Mouse (Mus musculus) adipocyte (in vitro differentiated cells): Measurements from ENCODE around the gene Pigx.

Source experiments
- DNase-seq: peaks from one replicate; pipeline ENCODE4 v3.0.0-alpha.2; 2016; ENCODE audit warnings: low spot score

Pigx gene

DNA sequence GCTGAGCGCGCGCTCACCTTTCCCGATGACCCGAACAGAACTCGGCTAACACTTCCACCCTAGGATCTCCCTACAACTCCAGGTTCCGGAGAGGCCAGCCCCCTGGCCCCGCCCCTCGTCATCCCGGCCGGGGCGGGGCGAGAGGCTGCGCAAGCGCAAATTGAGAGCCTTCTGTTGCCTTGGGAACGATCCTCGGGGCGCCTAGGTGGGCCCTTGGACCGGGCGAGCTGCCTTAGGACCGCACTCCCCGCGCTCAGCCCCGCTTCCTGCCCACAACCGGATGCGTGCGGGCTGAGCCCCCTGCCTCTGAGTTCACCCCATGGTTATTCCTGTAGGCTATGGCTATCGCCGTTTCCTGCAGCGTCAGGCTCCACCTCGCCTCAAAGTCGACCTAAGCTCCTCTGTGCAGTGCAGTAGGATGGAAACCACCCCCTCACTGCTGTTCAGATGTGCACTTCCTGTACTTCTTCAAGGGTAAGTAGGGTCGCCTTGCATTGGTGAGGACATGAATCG is at the start of gene Pigx, which contains the start of gene Cep19:
TSS of gene Pigx (minus strand) at position 103 of the 513 bp plus-strand sequence.
TSS of gene Cep19 (plus strand) at position 163 of the 513 bp plus-strand sequence.
- DNase-seq = peak; percentile 91

DNA sequence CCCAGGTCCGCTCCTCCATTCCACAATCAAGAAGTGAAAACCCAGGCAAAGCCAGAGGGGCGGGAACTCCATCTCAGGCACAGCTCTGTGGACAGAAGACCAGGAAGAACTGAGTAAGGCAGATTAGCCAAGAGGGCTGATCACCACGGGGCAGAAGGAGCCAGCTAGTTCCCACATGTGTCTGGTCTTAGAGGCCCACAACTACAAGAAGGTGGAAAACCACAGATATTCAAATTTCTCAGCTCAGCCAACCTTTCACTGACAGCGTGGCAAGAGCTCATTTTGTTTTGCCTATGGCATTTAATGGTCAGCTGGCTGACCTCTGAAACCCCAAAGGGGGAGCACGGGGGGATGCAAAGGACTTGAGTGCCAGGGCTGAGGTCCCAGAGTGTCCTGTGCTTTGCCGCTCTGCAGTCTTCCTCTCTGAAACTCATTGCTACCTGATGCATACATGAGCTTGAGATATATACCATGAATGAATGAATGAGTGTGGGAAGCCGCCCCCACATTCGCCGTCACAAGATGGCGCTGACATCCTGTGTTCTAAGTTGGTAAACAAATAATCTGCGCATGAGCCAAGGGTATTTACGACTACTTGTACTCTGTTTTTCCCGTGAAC is 48.2 kb upstream of the Pigx start:
- no peak for DNase-seq

DNA sequence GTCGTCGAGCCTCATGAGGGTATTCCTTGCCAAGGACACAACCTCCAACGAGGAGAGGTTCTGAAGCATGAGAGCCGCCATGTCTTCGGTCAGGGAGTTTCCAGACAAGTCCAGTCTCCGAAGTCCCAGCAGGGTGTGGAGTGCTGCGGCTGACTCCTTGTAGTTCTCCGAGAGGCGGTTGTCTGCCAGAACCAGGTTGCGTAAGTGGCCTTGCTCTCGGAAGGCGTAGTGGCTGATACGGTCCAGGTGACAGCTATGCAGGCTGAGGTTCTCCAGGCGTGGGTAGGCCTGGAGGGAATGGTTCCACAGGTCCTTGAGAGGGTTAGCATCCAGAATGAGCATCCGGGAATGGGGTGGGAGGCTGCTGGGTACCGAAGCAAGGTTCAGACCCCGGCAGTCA is 45.1 kb upstream of the Pigx start:
- no peak for DNase-seq

DNA sequence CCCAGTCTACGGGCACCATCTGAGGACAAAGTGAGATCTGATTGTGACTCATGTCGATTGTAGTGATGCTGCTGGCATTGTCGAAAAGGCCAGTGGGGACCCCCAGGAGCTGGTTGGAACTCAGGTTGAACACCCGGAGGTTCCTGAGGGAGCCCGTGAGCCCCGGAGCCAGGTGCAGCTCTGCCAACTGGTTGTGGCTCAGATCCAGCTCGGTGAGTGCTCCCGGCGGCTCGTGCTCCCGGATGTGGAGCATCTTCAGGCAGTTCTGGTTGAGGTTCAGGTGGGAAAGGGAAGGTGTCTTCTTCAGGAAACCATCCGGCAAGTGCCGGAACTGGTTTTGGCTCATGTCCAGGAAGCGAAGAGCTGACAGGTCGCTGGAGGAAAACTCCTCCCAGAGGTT is 44.2 kb upstream of the Pigx start:
- DNase-seq = no peak

DNA sequence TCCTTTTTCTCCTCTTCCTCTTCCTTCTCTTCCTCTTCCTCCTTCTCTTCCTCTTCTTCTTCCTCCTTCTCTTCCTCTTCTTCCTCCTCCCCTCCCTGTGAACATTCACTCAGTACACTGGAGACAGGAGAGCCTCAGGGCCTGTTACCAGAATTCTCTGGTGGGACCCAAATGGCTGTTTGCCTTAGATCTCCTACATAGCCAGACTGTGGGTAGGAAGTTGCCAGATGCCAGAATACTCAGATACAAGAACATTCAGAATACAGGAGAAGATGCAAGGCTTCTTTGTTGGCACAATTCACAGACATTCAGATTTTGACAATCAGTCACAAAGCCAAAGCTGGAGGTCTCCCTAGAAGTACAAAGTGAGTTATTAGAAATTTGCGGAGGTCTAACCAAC is 39.4 kb upstream of the Pigx start:
- DNase-seq = no peak

DNA sequence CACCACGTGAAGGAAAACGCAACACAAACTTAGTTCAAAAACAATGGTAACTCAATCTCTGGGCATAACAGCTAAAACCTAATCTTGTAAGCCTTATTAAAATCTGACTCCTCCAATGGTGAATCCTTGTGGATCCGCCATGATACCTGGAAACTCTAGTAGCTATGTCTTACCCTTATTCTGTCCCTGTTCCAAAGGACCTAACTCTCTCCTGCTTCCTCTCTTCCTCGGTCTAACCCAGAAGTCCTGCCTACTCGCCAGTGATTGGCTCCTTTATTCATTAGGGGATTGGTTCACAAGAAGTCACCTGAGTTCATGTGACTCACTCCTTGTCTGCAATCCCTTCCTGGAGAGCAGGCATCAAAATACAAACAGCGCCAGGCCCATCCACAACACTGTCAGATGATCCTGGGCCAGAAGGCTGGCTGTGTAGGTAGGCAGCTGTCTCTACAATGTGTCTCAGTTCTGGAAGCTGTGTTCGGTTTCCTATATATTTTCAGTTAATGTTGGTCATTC is 36.4 kb upstream of the Pigx start:
- DNase-seq = no peak

DNA sequence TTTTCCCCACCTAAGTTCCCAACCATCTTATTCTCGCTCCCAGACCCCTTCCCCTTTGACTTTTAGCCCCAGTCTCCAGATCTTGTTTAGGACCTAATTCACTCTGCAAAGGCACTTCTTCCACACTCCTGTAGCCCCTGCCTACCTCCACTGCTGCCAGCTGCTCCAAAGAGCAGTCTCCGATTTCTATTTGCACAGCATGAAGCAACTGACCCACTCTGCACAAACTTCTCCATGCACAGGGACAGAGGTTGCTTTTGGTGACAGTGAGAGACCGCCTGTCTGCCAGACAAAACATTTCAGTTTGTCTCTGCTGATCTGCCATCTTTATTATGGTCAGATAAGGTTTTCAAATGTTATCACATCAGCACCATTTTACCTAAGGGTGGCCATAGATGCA is 33.6 kb upstream of the Pigx start:
- no peak for DNase-seq

DNA sequence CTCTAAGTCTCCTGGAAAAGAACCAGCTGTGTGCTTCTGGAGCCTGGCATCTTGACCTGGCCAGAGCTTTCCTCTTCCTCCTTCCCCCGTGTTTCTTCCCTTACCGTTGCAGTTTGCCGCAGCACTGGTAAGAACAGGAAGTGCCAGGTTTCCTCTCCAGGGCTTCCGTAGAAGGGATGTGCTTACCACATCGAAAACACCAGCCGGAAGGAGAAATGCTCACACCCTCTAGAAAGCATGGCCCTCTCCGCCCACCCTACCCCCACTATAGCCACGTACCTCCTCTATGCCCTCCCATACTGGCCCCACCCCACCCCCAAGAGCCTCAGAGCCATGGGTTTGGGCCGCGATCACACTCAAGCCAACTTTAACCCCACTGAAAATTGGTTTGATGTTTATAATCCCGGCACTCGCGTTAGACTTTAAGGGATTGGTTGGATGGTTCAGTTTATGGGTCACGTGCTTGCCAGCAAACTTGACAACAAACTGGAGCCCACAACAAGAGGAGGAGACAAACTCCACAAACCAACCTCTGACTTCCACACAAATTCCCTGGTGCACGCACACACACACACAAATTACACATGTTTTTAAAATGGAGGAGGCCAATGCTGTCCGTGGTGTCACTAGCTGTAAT is 30.8 kb upstream of the Pigx start:
- no peak for DNase-seq

DNA sequence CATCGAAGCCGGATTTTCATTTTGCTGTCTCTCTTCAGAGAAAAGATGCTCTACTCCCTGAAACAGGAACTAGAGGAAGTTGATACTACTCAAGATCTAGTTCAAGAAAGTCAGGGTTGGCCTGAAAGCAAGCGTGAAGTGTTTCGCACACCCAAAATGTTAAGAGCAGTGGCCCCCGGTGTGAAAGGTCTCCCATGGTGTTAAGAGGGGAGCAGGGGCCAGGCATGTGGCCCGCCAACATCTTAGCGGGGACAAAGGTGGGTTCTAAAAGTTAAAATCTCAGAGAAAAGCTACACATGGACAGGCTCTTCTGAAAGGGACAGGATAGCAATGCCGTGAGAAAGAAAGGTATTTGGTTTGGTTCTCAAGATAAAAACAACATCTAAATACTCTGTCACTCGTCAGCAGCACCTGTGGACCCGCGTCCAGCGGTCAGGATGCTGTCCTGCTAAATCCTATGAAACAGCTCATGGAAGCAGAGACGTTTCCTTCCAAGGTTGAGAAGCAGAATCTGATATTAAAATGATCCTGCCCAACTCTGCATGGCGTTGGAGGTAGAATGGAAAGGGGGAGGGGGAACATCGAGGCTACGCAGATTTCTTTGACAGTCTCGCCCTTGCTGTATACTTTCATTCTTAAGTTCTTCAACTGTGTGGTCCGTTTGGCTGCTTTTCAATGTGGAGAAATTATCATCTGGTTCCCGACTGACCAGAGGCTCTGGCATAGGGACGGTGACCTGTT is 30.1 kb upstream of the Pigx start:
- DNase-seq = no peak

DNA sequence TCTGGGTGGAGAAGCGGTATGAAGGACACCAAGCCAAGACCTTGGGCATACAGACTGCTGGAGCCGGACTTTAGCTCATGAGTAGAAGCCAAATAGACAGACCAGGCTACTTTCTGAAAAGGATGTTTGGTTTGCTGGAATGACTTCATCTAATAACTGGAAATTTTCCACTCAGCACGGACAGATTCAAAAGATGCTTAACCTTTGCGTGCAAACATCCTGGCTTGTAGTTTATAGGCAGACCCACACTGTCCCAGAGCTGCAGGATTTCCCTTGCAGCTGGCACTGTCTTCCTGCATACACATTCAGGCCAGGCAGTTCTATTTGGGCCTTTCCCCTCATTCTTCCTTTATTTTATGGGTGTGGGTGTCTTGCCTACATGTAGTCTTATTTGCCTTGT is 27.5 kb upstream of the Pigx start:
- no peak for DNase-seq

DNA sequence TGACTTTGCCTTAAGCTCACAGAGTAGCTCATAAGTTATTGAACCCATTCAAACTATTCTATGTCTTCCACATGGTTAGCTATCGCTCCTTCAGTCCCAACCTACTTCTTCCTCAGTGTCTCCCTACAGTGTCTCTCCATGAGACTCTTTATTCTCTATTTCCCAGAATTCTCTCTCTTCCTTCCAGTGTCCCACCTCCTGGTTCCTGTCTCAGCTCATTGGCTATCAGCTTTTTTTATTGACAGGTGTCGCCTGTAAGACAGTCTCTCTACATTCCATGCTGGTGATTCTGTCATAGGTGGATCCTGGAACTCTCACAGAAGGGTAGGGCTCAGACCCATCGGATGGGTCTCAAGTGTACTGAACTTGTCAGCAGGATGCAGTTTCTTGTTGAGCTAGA is 25.8 kb upstream of the Pigx start:
- DNase-seq = no peak

DNA sequence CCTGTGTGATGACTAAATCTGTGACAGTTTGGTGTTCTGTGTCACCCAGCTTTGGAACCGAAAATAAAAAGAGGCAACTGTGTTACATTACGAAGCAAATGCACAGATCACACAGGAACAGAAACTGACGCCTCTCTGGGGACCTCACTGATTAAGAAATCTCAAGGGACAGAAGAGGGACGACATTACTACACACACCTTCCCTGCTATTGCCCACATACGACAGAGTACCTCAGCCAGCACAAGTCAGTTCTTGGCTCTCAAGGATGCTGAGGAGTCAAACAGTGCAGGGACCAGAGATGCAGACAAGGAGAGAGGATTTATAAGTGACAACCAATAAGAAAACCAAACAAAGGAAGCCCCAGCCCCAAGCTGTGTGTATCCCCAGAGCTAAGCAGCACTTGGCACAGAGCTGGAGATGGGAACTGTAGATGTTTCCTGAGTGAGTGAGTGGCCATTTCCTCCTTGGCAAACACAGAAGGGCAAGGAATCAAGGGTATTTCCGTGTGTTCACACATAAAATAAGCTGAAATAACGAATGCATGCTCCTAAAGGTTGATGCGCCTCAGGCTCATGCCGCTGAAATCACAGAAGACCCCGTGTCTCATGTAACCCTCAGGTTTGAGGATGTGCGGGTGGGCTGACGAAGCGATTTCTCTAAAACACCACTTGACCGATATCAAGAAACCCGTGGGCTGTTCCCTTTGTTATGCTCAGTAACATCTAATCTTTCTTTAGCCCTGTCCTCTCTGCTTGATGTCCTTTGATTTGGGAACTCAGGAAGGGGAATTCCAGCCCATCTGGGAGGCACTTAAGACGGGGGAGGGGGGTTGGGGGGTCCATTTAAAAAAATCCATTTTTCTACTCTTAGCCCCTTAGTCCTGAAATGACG is 25.1 kb upstream of the Pigx start:
- DNase-seq = no peak

DNA sequence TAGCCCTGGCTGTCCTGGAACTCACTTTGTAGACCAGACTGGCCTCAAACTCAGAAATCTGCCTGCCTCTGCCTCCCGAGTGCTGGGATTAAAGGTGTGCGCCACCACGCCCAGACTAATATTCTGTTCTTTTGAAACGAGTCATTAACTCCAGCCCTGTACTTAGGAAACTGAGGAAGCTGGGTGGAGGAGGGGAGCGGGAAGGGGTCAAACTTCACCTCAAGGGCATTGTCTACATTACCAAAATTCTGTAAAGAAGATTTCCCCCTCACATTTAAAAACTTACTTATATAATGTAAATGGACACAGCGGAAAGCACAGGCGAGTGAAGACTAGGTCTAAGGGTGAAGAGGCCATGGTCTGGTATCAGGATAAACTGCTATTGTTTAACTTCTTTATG is 24.5 kb upstream of the Pigx start:
- no peak for DNase-seq

DNA sequence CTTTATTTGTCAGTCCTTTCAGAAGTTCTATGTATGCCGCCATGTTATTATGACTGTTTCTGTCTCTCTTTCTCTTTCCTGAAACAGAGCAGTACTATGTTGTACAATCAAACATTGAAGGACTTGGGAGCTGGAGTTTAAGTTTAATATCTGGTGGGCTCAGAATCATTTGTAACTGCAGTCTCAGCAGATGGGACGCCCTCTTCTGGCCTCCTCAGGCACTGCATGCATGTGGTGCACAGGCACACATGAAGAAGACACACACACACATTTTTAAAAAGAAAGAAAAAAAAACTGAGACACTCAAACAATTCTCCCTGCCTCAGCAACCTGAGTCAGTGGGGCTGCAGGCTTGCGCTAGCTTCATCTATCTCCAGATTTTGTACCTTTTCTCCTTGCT is 20.9 kb upstream of the Pigx start:
- DNase-seq = no peak

DNA sequence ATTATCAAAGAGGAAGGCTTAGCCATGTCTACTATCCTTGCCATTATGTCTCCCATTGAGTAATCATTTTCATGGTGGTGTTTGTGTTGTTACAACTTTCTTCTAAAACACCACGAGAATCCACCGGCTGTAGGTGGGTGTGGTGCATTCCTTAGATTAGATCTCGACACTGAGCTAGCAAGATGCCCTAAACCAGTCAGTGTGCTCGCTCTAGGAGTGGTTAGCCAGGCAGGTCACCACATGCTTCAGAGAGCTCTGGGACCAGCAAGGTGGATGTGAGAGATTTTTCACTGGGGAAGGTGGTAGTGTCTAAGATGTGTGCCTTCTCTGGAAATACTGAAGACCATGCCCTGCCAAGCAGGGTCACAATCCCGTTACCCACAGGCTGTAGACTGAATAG is 16.6 kb upstream of the Pigx start:
- no peak for DNase-seq

DNA sequence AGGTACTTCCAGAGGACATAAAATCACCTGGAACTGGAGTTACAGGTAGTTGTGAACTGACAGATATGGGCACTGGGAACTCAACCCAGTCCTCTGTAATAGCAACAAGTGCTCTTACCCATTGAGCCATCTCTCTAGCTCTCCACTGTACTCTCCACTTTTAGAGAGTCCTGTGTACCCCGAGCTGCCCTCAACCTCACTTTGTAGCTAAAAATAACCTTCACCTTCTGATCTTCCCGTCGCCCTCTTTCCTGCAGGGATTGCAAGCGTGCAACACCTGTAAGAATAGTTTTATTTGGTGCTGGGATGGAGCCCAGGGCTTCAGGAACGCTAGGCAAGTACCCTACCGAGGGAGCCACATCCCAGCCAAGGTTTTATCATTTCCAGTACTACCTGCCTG is 16.2 kb upstream of the Pigx start:
- DNase-seq = no peak

DNA sequence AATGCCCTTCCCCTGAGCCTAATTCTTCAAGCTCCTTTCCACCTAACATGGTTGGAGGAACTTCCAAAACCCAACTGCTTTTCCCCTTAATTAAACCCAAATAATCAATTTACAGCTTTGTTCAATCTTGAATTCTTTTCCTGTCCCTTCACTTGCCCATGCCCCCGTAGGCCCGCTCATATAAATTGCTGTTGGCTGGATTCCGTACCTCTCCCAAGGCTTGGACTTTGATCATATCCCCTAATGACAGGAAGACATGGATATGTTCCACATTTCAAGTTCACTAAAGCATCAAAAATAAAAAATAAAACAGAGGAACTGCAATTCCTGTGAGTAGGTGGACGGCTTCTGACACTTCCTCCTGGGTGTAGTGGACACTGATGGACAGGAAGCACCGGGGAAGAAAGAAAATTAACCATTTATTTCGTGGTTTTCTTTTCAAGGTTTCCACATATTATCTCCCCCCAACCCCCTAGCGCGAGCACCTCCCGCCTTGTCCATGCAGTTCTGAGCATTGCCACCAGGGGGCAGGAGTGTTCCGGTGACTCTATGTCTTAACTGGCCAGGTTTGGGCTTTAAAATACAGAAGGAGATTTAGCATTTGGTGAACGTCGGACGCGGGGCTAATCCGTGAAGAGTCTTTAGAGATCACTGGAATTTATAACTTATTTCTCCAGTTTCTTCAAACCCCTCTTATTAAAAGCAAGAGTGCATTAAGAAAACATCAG is 15.6 kb upstream of the Pigx start:
- DNase-seq = peak; percentile 82

DNA sequence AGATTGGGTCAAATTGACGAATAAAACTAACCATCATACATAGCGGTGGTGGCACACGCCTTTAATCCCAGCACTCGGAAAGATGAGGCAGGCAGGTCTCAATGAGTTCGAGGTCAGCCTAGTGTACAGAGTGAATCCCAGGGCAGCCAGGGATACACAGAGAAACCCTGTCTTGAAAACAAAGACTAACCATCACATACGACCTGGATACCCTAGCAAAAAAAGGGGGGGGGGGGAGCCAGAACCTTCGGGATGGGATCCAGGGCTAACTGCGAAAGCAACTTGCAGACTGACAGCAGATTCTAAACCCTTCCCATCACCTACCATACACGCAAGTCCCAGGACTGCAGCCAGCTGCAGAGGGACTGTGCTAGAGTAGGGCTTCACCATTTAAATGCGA is 14.9 kb upstream of the Pigx start:
- DNase-seq = no peak

DNA sequence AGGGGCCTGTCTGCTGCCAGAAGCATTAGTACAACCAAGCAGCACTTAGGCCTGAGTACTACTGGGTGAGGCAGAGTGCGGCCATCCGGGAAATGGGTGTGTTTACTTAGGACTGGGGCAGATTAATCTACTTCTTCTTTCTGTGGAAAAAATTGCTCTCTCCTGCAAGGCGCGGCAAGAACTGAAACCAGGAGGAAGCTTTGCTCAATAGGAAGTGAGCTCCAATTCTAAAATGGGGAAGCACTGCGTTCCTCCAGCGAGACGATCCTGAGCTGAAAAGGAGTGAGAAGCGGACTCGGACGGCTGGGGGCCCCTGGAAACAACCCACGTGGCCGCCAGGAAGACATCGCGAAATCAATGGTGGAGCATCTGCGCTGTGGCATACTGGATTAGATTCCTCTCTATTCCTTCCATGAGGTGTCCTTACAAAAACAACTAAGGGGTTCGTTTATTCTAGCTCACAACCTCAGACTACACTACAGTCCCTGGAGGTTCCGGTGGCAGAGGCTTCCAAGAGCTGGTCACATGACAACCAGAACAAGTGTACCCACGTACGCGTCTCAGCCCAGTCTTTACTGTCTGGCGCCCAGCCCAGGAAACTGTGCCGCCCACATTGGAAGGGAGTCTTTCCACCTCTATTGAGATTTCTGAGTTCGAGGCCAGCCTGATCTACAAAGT is 14.1 kb upstream of the Pigx start:
- DNase-seq = peak; percentile 52

DNA sequence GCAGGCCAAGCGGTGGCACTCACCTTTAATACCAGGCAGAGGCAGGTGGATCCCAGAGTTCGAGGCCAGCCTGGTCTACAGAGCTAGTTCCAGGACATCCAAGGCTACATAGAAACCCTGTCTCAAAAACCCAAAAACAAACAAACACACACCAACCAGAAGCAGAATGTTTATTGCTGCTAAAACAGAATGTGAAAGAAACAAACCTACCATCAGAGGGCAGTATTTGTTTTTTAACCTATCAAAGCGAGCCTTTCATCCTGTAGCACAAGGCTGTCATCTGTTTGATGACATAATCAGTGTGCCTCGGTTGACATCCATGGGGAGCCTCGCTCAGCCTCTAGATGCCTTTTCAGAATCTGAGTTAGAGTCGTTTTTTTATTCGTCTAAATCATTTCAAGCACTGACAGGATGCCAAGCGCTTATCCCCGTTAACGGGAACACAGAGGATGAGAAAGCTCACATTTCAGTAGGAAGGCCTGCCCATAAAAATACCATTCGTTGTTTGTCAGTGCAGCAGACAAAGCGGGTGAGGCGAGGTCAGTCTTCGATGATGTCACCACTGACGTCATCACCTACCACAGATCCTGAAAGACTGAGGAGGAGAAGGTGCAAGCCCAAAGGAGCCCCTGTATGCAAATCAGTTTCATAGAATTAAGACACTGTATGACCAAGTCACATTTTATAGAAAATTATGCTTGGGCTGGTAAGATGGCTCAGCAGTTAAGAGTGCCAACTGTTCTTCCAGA is 11.6 kb upstream of the Pigx start:
- DNase-seq = no peak
